Mouse (Mus musculus) ES-Bruce4 (cell line): ENCODE measurements around the gene Rnpc3.

ENCODE experiments used
- CTCF ChIP-seq: IDR thresholded peaks from one replicate; pipeline ENCODE4 v1.8.1; 2011; ENCODE audit warnings: low read depth, low read length
- EP300 ChIP-seq: IDR thresholded peaks from 2 replicates; pipeline ENCODE4 v1.6.1; 2011; ENCODE audit warnings: low read depth, low read length; ENCODE audit not compliant: insufficient read depth

DNA sequence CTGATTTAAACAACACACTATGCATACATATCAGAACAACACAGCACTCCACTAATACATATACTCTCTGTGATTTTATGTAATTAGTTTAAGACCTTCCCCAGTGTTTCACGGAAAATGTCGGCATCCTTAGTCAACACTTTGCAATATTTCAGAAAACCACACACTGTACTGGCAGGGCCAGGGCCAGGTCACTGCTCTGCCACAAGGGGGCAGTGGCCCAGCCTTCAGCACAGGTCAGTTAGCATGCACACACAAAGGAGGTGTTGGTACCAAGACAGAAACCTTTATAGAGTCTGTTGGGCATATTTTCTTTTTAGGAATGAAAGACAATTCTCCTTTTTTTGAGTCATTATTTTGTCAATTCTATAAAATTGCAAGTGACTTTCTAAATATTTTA is 27.0 kb upstream of the Rnpc3 start:
- TF ChIP-seq CTCF (peak; percentile 86), EP300 (no peak)
